Mouse (Mus musculus) kidney, embryonic 16.5 days (tissue): Measurements from ENCODE around the gene Bmpr2. TPM values are rescaled to one million over a fixed set of nuclear protein-coding genes. Genes with fewer than 3 reads are reported as not detected.

Source experiments
- ATAC-seq: fragments of 200-750 bp; cut with Nextera tagmentation; 2 replicates; pipeline ENCODE4 v1.8.0; 2017; ENCODE audit warnings: moderate TSS enrichment; ENCODE audit not compliant: low FRiP score, low TSS enrichment
- H3K27ac ChIP-seq: fragments of 300-500 bp; sonication (generic); 2 replicates; pipeline ENCODE4 v1.5.1; 2014; ENCODE audit warnings: low read length
- H3K27me3 ChIP-seq: fragments of 300-500 bp; sonication (generic); 2 replicates; pipeline ENCODE4 v1.6.1; 2014; ENCODE audit warnings: low read length, control low read depth, mixed read lengths; ENCODE audit not compliant: insufficient read depth
- H3K36me3 ChIP-seq: fragments of 300-500 bp; sonication (generic); 2 replicates; pipeline ENCODE4 v1.6.1; 2014; ENCODE audit warnings: low read length, control low read depth, mixed read lengths; ENCODE audit not compliant: insufficient read depth
- H3K4me1 ChIP-seq: fragments of 300-500 bp; sonication (generic); 2 replicates; pipeline ENCODE4 v1.6.1; 2014; ENCODE audit warnings: low read length, control low read depth, mixed read lengths; ENCODE audit not compliant: insufficient read depth
- H3K4me2 ChIP-seq: fragments of 300-500 bp; sonication (generic); replicated peaks from 2 replicates; pipeline ENCODE4 v1.6.1; 2014; ENCODE audit warnings: low read depth, low read length
- H3K4me3 ChIP-seq: fragments of 300-500 bp; sonication (generic); 2 replicates; pipeline ENCODE4 v1.5.1; 2014; ENCODE audit warnings: mild to moderate bottlenecking, low read length
- H3K9ac ChIP-seq: fragments of 300-500 bp; sonication (generic); replicated peaks from 2 replicates; pipeline ENCODE4 v1.6.1; 2014; ENCODE audit warnings: low read length
- H3K9me3 ChIP-seq: fragments of 300-500 bp; sonication (generic); 2 replicates; pipeline ENCODE4 v1.6.1; 2016; ENCODE audit warnings: low read length, control low read depth
- WGBS: fragments of 180-500 bp; shearing (Covaris S2); extraction: QIAGEN DNeasy Blood & Tissue Kit; methylation state at CpG from one replicate; pipeline ENCODE4 v1.1.7; 2014; 5-methylcytosine and 5-hydroxymethylcytosine counted together
- polyA plus RNA-seq: library from polyadenylated mRNA; unstranded; fragments of >200 nt; fragmentation: Nextera tagmentation; extraction: Ambion mirVana; gene quantifications from 2 replicates; pipeline ENCODE4 v1.2.1, GENCODE M21; 2015

The Bmpr2 gene
- polyA plus RNA-seq, 1 experiment from 2014 or later, result 6.5 TPM

DNA sequence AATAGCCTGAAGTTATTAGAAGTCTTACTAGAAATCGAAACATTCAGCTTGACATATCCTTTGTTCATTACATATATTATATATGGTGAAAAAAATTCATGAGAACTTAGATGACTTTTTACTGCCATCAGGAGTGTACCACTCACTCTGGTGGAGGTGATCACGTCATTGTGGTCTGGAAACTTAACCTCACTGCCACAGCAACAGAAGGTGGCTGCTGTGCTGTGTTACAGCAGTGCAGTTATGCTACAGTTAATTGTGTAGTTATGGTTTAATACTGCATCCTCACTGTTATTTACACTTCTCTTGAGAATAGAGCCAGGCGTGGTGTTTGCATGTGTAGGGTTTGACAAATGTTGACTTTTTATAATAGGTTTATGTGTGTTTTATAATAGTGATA lies 154.2 kb downstream of the Bmpr2 start:
- no peak for ATAC-seq
- H3K9me3 ChIP-seq, result no peaks in the 10 kb centered on the region
- H3K4me2 ChIP-seq, result no peak overlapping the region
- no peak overlapping the region for H3K4me3 ChIP-seq
- H3K36me3 ChIP-seq, result no peaks in the 10 kb centered on the region
- peaks cover 22% of the 10 kb centered on the region for H3K4me1 ChIP-seq
- 71% methylated on average over 3 of the region's 3 CpGs for WGBS
- no peaks in the 10 kb centered on the region for H3K27me3 ChIP-seq
- no peak overlapping the region for H3K27ac ChIP-seq
- H3K9ac ChIP-seq, result no peak overlapping the region

GRCm38 (mm10) chr1:59918075-59918474 lies 154.9 kb downstream of the Bmpr2 start:
- Histone ChIP-seq H3K4me3 (no peak overlapping the region), H3K9ac (no peak overlapping the region), H3K4me2 (no peak overlapping the region), H3K4me1 (peaks cover 22% of the 10 kb centered on the region), H3K27me3 (no peaks in the 10 kb centered on the region), H3K9me3 (no peaks in the 10 kb centered on the region), H3K36me3 (no peaks in the 10 kb centered on the region), H3K27ac (no peak overlapping the region)
- no peak for ATAC-seq

DNA sequence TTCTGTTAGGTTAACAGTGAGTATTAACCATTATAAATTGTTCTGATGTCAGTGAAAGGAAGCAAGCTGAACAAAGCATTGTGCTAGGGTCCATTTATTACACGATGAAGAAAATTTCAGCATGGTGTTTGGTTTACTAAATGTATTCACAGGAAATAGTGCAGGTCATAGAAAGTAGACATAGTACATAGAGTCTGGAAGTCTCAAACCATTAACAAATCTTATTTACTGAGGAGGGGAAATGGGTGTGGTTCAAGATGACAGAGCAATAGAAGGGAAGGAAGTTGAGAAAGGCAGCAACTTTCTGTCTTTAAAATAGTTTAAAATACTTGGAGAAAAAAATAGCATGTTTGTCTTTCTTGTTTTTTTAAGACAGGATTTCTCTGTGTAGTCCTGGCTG lies 160.0 kb downstream of the Bmpr2 start:
- Histone ChIP-seq H3K27me3 (no peaks in the 10 kb centered on the region), H3K9ac (no peak overlapping the region), H3K36me3 (no peaks in the 10 kb centered on the region), H3K9me3 (no peaks in the 10 kb centered on the region), H3K4me2 (no peak overlapping the region), H3K27ac (no peak overlapping the region; the same call in 1 of the 2 replicates), H3K4me1 (no peaks in the 10 kb centered on the region), H3K4me3 (no peak overlapping the region)
- 0 out of 2 replicates have a peak, but pooled peaks have one; percentile 39 for ATAC-seq
- 50% methylated on average over 1 of the region's 1 CpGs for WGBS

DNA sequence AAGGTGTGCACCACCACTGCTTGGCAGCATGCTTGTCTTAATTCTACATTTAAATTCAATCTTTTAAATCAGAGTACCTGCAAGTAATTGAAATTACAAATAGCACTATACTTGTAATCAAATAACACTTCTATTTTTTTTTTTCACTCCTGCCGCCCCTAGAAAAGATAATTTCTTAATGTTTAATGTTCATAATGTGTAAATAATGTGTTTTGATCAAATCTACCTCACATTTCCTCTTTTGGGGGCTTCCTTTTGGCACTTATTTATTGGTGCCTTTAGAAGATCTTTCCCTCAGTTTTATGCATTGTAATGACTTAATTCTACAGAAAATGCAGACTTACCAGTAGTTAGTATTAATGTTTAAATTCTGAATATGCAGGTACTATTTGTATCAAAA lies 160.5 kb downstream of the Bmpr2 start:
- H3K27me3 ChIP-seq, result no peaks in the 10 kb centered on the region
- no peak overlapping the region for H3K9ac ChIP-seq
- no peak overlapping the region for H3K4me3 ChIP-seq
- H3K27ac ChIP-seq, result no peak overlapping the region
- H3K9me3 ChIP-seq, result no peaks in the 10 kb centered on the region
- no peaks in the 10 kb centered on the region for H3K4me1 ChIP-seq
- no peak for ATAC-seq
- H3K36me3 ChIP-seq, result no peaks in the 10 kb centered on the region
- no peak overlapping the region for H3K4me2 ChIP-seq
- 81% methylated on average over 1 of the region's 1 CpGs for WGBS

DNA sequence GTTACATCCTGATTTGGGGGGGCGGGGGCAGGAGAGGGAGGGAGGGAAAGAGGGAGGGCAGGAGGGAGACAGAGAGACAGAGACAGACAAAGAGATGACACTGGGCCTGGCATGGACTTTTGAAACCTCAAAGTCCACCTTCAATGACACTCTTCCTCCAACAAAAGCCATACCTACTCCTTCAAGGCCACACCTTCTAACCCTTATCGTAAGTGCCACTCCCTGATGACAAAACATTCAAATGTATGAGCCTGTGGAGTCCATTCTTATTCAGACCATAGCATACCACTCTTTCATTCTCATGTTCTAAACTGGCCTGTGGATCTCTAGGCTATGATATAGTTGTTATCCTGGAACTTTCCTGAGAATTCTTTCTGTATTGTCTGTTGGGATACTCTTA lies 161.2 kb downstream of the Bmpr2 start:
- no peaks in the 10 kb centered on the region for H3K27me3 ChIP-seq
- no peaks in the 10 kb centered on the region for H3K9me3 ChIP-seq
- H3K9ac ChIP-seq, result no peak overlapping the region
- no peaks in the 10 kb centered on the region for H3K4me1 ChIP-seq
- no peak overlapping the region for H3K4me2 ChIP-seq
- H3K27ac ChIP-seq, result no peak overlapping the region
- 90% methylated on average over 2 of the region's 2 CpGs for WGBS
- ATAC-seq, result no peak
- no peaks in the 10 kb centered on the region for H3K36me3 ChIP-seq
- H3K4me3 ChIP-seq, result no peak overlapping the region

GRCm38 (mm10) chr1:59926021-59926672 lies 162.9 kb downstream of the Bmpr2 start:
- Histone ChIP-seq H3K9ac (no peak overlapping the region), H3K4me2 (no peak overlapping the region), H3K4me3 (no peak overlapping the region), H3K36me3 (no peaks in the 10 kb centered on the region), H3K27ac (no peak overlapping the region), H3K9me3 (no peaks in the 10 kb centered on the region), H3K4me1 (0 out of 2 replicates have a peak, but pooled peaks cover 2% of the 10 kb centered on the region), H3K27me3 (no peaks in the 10 kb centered on the region)
- ATAC-seq, result 0 out of 2 replicates have a peak, but pooled peaks have one; percentile 9
- 92% methylated on average over 3 of the region's 3 CpGs for WGBS

DNA sequence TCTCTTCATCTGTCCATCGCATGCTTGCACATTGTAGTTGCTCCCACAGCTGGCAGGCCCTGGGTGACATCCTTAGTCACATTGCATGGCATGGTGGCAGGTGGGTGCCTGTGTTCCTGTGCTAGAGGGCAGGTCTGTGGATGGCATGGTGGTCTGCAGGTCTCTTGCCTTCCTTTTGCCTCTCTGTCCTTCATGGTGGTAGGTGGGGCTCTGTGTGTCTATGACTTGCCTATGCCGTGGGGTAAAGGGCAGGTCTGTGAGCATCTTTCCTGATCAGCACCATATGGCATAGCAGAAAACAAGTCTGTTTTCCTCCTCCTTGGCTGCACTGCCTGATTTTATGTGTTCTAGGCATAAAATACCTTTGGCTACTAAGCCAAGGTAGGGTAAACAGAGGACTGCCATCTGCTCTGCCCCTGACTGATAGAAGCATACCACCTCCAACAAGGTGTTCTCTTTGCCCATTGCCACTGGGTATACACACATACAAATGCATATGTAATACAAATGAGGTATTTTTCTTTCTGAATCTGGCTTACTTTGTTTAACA lies 164.0 kb downstream of the Bmpr2 start:
- WGBS, result 83% methylated on average over 2 of the region's 2 CpGs
- 0 out of 2 replicates have a peak, but pooled peaks cover 2% of the 10 kb centered on the region for H3K4me1 ChIP-seq
- no peaks in the 10 kb centered on the region for H3K9me3 ChIP-seq
- H3K27me3 ChIP-seq, result no peaks in the 10 kb centered on the region
- no peak overlapping the region for H3K9ac ChIP-seq
- H3K4me3 ChIP-seq, result no peak overlapping the region
- H3K4me2 ChIP-seq, result no peak overlapping the region
- no peak overlapping the region for H3K27ac ChIP-seq
- no peak for ATAC-seq
- H3K36me3 ChIP-seq, result no peaks in the 10 kb centered on the region

Other genes with a start within 250 kb of the Bmpr2 start
- gene Gm973, start 247.1 kb upstream of the Bmpr2 start, polyA plus RNA-seq, result 1.1 and 1.5 TPM in 2 replicates
- 370 and 375 TPM in 2 replicates for gene Sumo1, start 92.6 kb upstream of the Bmpr2 start, polyA plus RNA-seq
- gene Nop58, start 78.4 kb upstream of the Bmpr2 start, polyA plus RNA-seq, result 235 and 246 TPM in 2 replicates
- 8.0 and 8.3 TPM in 2 replicates for gene Fam117b, start 149.6 kb downstream of the Bmpr2 start, polyA plus RNA-seq